Mouse (Mus musculus): Measurements from ENCODE around the gene Cpne9.

Cpne9 gene

DNA sequence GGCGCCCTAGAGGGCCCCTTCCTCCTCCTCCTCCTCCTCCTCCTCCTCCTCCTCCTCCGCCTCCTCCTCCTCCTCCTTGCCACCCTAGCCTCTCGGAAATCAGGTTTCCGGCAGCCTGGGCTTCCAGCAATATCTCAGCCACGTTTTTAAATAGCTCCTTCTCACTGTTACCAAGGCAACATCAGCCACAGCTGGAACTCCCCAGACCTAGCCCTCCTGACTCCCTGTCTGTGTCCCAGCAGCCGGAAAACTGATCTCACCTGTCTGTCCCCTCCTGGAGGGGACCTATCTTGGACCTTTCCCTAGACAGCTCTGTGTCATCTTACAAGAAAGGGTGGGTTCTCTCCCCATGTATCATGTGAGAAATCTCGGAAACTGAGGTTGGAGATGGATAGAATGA lies 60.2 kb downstream of the Cpne9 start:
- peak; percentile 57 to 70 for DNase-seq (ENCODE audit: low spot score in 2 of 2)

DNA sequence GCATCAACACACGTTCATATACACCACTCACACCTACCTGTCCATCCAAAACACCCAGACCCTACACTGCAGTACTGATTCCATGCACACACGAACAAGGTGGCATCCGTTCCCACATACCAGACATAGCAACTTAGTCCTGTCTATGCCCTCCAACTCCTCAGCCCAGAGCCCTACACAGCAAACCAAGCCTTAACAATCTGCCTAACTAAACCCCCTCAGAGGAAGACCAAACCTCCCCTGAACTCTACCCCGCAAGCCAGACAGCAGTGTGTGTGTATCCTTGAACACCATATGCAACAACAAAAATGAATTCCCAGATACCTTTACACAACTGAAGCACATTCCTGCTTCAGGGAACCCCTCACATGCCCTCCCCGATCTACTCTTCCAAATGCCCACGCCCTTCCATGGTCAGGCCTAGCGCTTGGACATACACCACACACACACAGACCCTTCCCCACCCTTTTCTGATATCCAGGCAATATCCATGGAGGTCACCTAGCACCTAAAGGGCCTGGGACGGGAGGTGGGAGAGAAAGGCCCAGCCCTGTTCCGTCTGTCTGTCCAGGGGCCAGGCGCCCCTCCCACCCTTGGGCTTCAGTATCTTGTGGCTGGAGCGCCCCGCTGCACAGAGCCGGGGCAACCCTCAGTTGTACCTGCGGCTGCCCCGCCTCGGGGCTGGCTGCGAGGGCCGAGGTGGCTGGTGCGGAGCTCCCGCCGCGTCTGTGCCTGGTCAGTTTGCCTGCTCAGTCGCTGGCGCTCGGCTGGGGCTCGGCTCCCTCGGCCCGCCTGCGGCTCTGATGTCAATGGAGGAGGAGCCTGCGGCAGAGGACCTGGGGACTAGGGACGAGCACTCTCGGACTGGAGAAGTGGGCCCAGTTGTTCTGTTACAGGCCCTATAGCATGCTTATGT lies 61.3 kb downstream of the Cpne9 start, which contains the start of gene Camk1:
Gene Camk1 (minus strand): TSS at position 808 of the 916 bp plus-strand sequence.
- DNase-seq (ENCODE audit: low spot score in 2 of 2), result peak; percentile 82 to 86

- peak; percentile 68 to 74 for DNase-seq (ENCODE audit: low spot score in 2 of 2)
Measured at GRCm38 (mm10) chr6:113344321-113344720, 62.2 kb downstream of the Cpne9 start.

GRCm38 (mm10) chr6:113346897-113347296 lies 64.8 kb downstream of the Cpne9 start:
- DNase-seq (ENCODE audit: low spot score in 2 of 2), result no peak

- no peak for DNase-seq (ENCODE audit: low spot score in 2 of 2)
Measured at GRCm38 (mm10) chr6:113350538-113350937, 68.4 kb downstream of the Cpne9 start.

DNA sequence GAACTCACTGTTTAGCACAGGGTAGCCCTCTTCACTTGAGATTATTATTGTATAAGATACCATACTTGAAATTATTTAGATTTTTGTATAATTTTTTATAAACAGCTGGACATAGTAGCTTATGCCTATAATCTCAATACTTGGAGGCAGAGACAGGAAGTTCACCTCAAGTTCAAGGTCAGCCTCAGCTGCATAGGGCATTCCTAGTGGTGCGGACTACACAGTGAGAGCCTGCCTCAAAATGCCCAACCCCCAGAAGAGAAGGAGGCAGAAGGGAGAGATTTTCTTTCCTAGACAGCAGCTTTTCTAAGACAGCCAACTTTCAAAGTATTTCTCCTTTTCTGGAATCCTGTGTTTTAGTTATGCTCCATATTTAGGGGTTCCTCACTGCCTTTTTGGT lies 69.1 kb downstream of the Cpne9 start:
- DNase-seq (ENCODE audit: low spot score in 2 of 2), result no peak

- no peak for DNase-seq (ENCODE audit: low spot score in 2 of 2)
Measured at GRCm38 (mm10) chr6:113351653-113352052, 69.5 kb downstream of the Cpne9 start.

- DNase-seq (ENCODE audit: low spot score in 2 of 2), result no peak
Measured at GRCm38 (mm10) chr6:113352820-113353219, 70.7 kb downstream of the Cpne9 start.

GRCm38 (mm10) chr6:113353696-113354095 lies 71.6 kb downstream of the Cpne9 start:
- no peak for DNase-seq (ENCODE audit: low spot score in 2 of 2)
